Mouse (Mus musculus) limb, embryonic 12.5 days (tissue): ENCODE results near the gene Eef1a1. TPM values are rescaled to one million over a fixed set of nuclear protein-coding genes. Genes with fewer than 3 reads are reported as not detected.

Experiments used
- ATAC-seq: fragments of 200-750 bp; cut with Nextera tagmentation; 2 replicates; pipeline ENCODE4 v1.8.0; 2017; ENCODE audit warnings: low read depth, moderate TSS enrichment; ENCODE audit not compliant: insufficient number of reproducible peaks, insufficient read depth, low FRiP score, low TSS enrichment
- H3K27ac ChIP-seq: fragments of 300-500 bp; sonication (generic); 2 replicates; pipeline ENCODE4 v1.5.1; 2016; ENCODE audit warnings: mild to moderate bottlenecking, moderate library complexity
- H3K27me3 ChIP-seq: fragments of 300-500 bp; sonication (generic); 2 replicates; pipeline ENCODE4 v1.6.1; 2016; ENCODE audit warnings: mild to moderate bottlenecking, moderate library complexity
- H3K36me3 ChIP-seq: fragments of 300-500 bp; sonication (generic); 2 replicates; pipeline ENCODE4 v1.6.1; 2016; ENCODE audit warnings: mild to moderate bottlenecking, moderate library complexity
- H3K4me1 ChIP-seq: fragments of 300-500 bp; sonication (generic); replicated peaks from 2 replicates; pipeline ENCODE4 v1.6.1; 2016
- H3K4me2 ChIP-seq: fragments of 300-500 bp; sonication (generic); 2 replicates; pipeline ENCODE4 v1.6.1; 2016; ENCODE audit warnings: mild to moderate bottlenecking, moderate library complexity
- H3K4me3 ChIP-seq: fragments of 300-500 bp; sonication (generic); replicated peaks from 2 replicates; pipeline ENCODE4 v1.5.1; 2016; ENCODE audit warnings: mild to moderate bottlenecking
- H3K9ac ChIP-seq: fragments of 300-500 bp; sonication (generic); replicated peaks from 2 replicates; pipeline ENCODE4 v1.6.1; 2016; ENCODE audit warnings: mild to moderate bottlenecking, moderate library complexity
- H3K9me3 ChIP-seq: fragments of 300-500 bp; sonication (generic); 2 replicates; pipeline ENCODE4 v1.6.1; 2016; ENCODE audit warnings: mild to moderate bottlenecking, moderate library complexity
- WGBS: fragments of 180-500 bp; shearing (Covaris S2); methylation state at CpG from one replicate; pipeline ENCODE4 v1.1.7; 2016; 5-methylcytosine and 5-hydroxymethylcytosine counted together
- polyA plus RNA-seq: library from polyadenylated mRNA; unstranded; fragments of >200 nt; fragmentation: Nextera tagmentation; extraction: Ambion mirVana; gene quantifications from 2 replicates; pipeline ENCODE4 v1.2.1, GENCODE M21; 2016

The Eef1a1 gene
- polyA plus RNA-seq, 1 experiment from 2014 or later, result 4,104 TPM

DNA sequence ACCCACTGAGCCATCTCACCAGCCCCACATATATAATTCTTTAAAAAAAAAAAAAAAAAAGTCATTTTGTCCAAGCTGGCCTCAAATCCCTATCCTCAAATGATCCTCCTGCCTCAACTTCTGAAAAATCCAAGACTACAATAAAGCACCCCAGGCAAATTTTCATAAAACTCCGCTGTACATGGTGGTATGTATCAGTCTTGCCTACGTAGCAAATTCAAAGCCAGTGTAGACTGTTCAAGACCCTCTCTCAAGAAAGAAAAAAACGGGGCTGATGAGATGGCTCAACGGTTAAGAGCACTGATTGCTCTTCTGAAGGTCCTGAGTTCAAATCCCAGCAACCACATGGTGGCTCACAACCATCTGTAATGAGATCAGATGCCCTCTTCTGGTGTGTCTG is 13.1 kb downstream of the Eef1a1 start:
- H3K4me2 ChIP-seq, result no peak overlapping the region
- no peaks in the 10 kb centered on the region for H3K9me3 ChIP-seq
- no peak overlapping the region for H3K4me3 ChIP-seq
- WGBS, result 88% methylated on average over 4 of the region's 4 CpGs
- H3K4me1 ChIP-seq, result peaks cover 8% of the 10 kb centered on the region
- H3K27me3 ChIP-seq, result no peaks in the 10 kb centered on the region
- H3K27ac ChIP-seq, result no peak overlapping the region
- ATAC-seq, result no peak
- H3K36me3 ChIP-seq, result peaks cover 73% of the 10 kb centered on the region
- H3K9ac ChIP-seq, result no peak overlapping the region

DNA sequence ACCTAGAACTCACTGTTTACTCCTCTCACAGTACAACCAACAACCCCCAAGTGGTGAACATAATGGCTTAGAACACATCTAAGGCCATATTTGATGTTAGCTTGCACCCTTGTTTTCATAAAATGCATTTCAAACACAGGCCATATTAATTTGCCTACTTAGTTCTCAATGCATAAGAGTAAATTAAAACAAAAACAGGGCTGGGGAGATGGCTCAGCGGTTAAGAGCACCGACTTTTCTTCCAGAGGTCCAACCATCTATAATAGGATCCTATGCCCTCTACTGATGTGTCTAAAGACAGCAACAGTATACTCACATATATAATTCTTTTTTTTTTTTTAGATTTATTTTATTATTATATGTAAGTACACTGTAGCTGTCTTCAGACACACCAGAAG is 13.6 kb downstream of the Eef1a1 start:
- Histone ChIP-seq H3K4me2 (no peak overlapping the region), H3K9ac (no peak overlapping the region), H3K27ac (no peak overlapping the region), H3K36me3 (peaks cover 76% of the 10 kb centered on the region), H3K27me3 (no peaks in the 10 kb centered on the region), H3K4me3 (no peak overlapping the region), H3K9me3 (no peaks in the 10 kb centered on the region), H3K4me1 (peaks cover 8% of the 10 kb centered on the region)
- no peak for ATAC-seq
- whole genome bisulfite sequencing, result 92% methylated on average over 2 of the region's 2 CpGs

DNA sequence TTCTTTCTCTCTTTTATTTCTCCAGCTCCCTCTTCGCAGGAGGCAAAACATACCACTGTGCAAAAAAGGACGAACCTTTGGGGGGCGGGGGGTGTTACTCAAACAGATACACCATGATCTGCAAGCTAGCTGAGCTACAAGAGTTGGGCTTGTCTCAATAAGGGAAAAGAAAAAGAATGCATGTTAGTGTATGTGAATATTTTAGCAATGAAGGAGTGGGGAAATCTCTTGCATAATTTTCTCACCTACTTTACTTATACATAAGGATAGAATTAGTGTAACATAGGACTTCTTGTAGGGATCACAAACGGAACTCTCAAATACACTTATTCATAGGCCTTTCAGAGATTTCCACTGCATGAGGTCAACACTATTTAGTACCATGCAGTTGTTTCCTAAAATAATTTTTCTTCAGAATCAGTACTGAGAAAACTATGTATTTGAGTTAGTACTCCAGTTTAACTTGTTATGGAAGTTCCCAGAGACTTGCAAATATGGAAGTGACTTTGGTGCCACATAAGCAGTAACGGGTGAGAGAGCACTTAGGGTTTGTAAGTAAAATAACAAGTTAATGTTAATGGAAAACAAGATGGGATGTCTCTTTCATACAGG is 14.1 kb downstream of the Eef1a1 start:
- Histone ChIP-seq H3K27ac (no peak overlapping the region), H3K36me3 (peaks cover 72% of the 10 kb centered on the region), H3K4me1 (peaks cover 8% of the 10 kb centered on the region), H3K4me2 (no peak overlapping the region), H3K4me3 (no peak overlapping the region), H3K27me3 (no peaks in the 10 kb centered on the region), H3K9me3 (no peaks in the 10 kb centered on the region), H3K9ac (no peak overlapping the region)
- no peak for ATAC-seq
- 88% methylated on average over 5 of the region's 5 CpGs for whole genome bisulfite sequencing

DNA sequence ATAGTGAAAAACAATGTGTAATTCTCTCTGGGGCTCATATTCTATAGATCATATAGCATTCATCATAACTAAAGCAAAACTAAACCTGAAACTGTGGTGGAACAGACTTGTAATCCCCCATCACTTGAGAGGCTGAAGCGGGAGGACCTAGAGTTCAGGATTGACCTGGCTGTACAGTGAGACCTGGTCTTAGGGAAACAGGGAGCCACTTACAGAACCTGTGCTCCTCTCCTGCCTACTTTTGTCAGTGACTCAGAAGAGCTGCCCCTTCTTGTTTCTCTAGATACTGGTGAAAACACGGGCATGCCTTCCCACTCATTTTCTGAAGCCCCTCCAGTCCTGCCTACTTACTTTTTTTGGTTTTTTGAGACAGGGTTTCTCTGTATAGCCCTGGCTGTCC is 14.7 kb downstream of the Eef1a1 start:
- Histone ChIP-seq H3K4me2 (no peak overlapping the region), H3K9me3 (no peaks in the 10 kb centered on the region), H3K4me3 (no peak overlapping the region), H3K36me3 (peaks cover 73% of the 10 kb centered on the region), H3K9ac (no peak overlapping the region), H3K27me3 (no peaks in the 10 kb centered on the region), H3K27ac (no peak overlapping the region), H3K4me1 (peaks cover 4% of the 10 kb centered on the region)
- ATAC-seq, result no peak
- 84% methylated on average over 2 of the region's 2 CpGs for WGBS

DNA sequence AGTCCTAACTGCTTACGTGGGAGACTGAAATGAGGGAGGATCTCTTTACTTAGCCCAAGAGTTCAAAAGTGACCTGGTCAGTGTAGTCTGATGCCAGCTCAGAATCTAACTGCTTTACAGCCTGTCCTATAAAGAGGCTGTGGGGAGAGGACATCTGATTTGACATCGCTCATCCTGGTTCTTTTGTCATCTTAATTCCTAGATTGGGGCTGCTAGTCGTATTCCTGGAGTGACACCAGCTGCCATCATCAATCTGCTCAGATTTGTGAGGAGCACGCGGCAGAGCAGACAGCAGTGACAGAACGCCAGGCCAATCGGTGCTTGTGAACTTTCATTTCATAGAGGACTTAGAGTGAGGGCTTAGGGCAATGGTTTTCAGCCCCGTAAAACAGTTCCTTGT is 15.4 kb downstream of the Eef1a1 start:
- peak overlapping the region; percentile 17; the same call in 1 of the 2 replicates for H3K27ac ChIP-seq
- WGBS, result 81% methylated on average over 8 of the region's 8 CpGs

DNA sequence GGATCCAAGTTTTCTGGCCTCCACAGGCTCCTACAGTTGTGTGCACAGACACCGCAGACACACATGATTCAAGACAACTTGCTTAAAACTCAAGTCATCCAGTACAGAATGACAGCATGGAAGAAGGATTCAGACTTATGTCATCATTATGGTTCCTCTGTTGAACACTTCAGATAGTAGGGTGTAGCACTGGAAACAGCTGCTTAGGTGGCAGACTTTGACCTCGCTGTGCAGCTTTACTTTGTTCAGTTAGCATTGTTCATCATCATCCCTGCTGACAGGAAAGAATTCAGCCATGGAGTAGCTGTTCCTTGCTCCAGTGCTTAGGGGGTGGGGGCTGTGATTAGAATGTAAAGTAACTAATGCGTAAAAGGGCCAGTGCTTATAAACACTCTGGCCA is 23.2 kb downstream of the Eef1a1 start:
- Histone ChIP-seq H3K4me2 (no peak overlapping the region), H3K36me3 (peaks cover 84% of the 10 kb centered on the region), H3K27ac (no peak overlapping the region), H3K9ac (no peak overlapping the region), H3K4me1 (no peaks in the 10 kb centered on the region), H3K9me3 (no peaks in the 10 kb centered on the region), H3K27me3 (no peaks in the 10 kb centered on the region), H3K4me3 (no peak overlapping the region)
- no peak for ATAC-seq
- WGBS, result 91% methylated on average over 3 of the region's 3 CpGs

More for the DNA sequence above, 15.4 kb downstream of the Eef1a1 start:
- H3K9ac ChIP-seq, result no peak overlapping the region
- ATAC-seq, result no peak
- no peak overlapping the region for H3K4me3 ChIP-seq
- H3K27me3 ChIP-seq, result no peaks in the 10 kb centered on the region
- no peak overlapping the region for H3K4me2 ChIP-seq
- peaks cover 73% of the 10 kb centered on the region for H3K36me3 ChIP-seq
- no peaks in the 10 kb centered on the region for H3K9me3 ChIP-seq
- H3K4me1 ChIP-seq, result no peaks in the 10 kb centered on the region

DNA sequence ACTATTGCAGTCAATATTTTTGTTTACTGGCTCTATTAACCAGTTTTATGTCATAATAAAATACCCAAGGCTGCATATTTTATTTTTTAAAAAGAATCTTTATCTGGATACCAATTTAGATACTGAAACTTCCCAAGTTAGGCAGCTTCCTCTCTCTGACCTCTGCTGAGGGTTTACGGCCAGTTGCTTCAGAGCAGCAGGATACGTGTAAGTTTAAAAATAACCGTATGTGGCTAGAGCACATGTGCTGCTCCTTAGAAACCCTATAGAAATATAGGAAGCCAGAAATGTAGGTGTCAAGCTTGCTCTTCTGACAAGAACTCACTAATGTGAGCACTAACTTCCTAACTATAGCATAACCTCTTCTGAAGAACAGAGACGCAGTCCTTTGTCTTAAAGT is 25.6 kb downstream of the Eef1a1 start:
- peaks cover 88% of the 10 kb centered on the region for H3K36me3 ChIP-seq
- no peaks in the 10 kb centered on the region for H3K27me3 ChIP-seq
- no peak for ATAC-seq
- H3K4me3 ChIP-seq, result no peak overlapping the region
- WGBS, result 84% methylated on average over 4 of the region's 4 CpGs
- H3K9ac ChIP-seq, result no peak overlapping the region
- H3K27ac ChIP-seq, result no peak overlapping the region
- H3K4me1 ChIP-seq, result no peaks in the 10 kb centered on the region
- no peak overlapping the region for H3K4me2 ChIP-seq
- no peaks in the 10 kb centered on the region for H3K9me3 ChIP-seq

DNA sequence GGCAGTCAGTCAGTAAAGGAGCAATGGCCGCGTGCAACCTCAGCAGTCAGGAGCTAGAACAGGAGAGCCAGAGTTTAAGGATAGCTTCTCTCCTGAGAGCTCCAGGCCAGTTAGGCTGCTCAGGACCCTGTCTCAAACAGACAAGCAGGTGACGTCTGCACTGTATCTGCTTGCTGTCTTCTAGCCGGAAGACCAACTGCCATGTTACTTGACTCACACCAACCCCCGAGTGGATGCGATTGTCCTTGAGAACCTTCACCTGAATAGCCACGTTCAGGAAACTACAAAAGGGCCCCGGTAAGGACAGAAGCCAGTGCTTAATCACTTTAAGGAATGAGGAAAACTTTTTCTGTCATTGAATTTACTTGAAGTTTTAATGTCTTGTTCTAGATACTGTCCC is 31.9 kb downstream of the Eef1a1 start:
- no peaks in the 10 kb centered on the region for H3K4me1 ChIP-seq
- H3K4me3 ChIP-seq, result no peak overlapping the region
- H3K9ac ChIP-seq, result no peak overlapping the region
- no peak overlapping the region for H3K27ac ChIP-seq
- WGBS, result 89% methylated on average over 8 of the region's 8 CpGs
- no peaks in the 10 kb centered on the region for H3K9me3 ChIP-seq
- peaks cover 74% of the 10 kb centered on the region for H3K36me3 ChIP-seq
- no peaks in the 10 kb centered on the region for H3K27me3 ChIP-seq
- ATAC-seq, result no peak
- no peak overlapping the region for H3K4me2 ChIP-seq

DNA sequence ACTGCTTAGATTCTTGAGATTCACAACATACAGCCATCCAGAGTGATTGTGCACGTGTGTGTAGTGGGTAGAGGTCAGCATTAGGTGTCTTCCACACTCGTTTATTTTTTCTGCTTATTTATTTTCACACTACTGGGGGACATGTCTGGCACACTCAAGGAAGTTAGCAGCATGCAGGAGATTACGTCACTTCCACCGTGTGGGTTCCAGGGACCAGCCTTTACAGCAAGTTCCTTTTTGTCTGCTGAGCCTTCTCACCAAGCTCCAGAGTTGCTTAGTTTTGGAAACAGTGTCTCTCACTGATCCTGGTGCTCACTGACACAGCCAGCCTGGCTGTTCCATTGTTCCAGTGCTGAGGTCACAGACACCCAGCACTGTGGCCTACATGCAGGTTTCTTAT is 37.6 kb downstream of the Eef1a1 start:
- Histone ChIP-seq H3K27me3 (no peaks in the 10 kb centered on the region), H3K36me3 (peaks cover 38% of the 10 kb centered on the region), H3K27ac (no peak overlapping the region), H3K9ac (no peak overlapping the region), H3K4me3 (no peak overlapping the region), H3K4me2 (no peak overlapping the region), H3K4me1 (peaks cover 8% of the 10 kb centered on the region), H3K9me3 (no peaks in the 10 kb centered on the region)
- 88% methylated on average over 4 of the region's 4 CpGs for WGBS
- no peak for ATAC-seq

DNA sequence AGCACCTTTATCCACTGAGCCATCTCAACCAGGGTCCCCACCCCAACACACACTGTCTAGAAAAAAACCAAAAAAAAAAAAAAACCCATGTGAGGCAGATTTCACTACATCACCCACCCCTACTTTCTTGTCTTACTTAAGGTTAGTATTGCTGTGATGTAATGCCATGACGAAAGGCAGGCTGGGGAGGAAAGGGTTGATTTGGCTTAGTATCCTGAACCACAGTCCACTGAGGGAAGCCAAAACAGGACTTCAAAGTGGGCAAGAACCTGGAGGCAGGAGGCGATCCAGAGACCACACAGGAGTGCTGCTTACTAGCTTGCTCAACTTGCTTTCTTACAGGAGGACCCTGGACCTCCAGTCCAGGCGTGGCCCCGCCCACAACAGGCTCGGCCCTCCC is 38.5 kb downstream of the Eef1a1 start:
- Histone ChIP-seq H3K9me3 (no peaks in the 10 kb centered on the region), H3K4me1 (peaks cover 8% of the 10 kb centered on the region), H3K27ac (no peak overlapping the region), H3K27me3 (peaks cover 9% of the 10 kb centered on the region), H3K36me3 (peaks cover 35% of the 10 kb centered on the region), H3K9ac (no peak overlapping the region), H3K4me3 (no peak overlapping the region), H3K4me2 (no peak overlapping the region)
- 77% methylated on average over 5 of the region's 5 CpGs for WGBS
- no peak for ATAC-seq

DNA sequence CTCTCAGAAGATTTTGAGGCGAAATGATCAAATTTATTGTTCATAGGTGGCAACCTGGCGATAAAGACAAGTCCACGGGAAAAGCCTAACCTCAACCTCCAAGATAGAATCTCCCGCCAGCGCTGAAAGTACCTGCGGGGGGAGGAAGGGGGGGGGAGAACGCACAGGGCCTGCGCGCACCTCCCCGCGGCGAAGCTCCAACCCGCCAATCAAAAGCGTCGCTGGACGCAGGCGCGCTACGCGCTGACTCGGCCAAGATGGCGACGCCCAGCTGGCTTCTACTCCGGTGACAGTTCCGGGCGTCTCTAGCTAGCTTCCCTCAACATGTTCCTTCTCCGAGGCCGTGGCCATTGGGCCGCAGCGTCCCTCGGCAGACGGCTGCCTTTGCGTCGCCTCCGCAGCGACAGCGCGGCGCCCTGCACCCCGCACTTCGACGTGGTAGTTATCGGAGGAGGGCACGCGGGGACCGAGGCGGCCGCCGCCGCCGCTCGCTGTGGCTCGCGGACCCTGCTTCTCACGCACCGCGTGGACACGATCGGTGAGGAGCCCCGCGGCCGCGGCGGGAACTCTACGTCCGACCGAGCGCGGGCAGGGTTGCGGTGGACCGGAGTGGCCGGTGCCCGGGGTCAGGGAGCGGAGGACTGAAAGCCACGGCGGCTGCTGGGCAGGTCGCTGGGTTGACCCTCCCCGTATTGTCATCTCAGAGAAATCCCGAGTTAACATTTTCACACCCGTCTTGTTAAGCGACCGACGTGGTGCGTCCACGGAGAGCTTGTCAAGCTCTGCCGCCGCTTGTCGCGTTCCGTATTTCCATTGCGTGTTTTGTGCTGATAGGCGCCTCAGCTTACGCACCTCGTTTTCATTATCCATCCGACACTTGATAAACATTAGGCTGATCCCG is 40.7 kb downstream of the Eef1a1 start, which contains the start of the genes Mto1 and Gm17324:
TSS of gene Mto1 (plus strand) at position 236 of the 901 bp plus-strand sequence.
TSS of gene Gm17324 (minus strand) at position 814 of the 901 bp plus-strand sequence.
- ATAC-seq, result peak; percentile 84

More for the DNA sequence above, 40.7 kb downstream of the Eef1a1 start, which contains the start of the genes Mto1 and Gm17324:
- Histone ChIP-seq H3K9ac (peak within 1 kb of the TSS; percentile 90), H3K9me3 (no peaks in the 10 kb centered on the region), H3K36me3 (peaks cover 21% of the 10 kb centered on the region), H3K27me3 (peaks cover 30% of the 10 kb centered on the region), H3K4me2 (peak within 1 kb of the TSS; percentile 72), H3K4me1 (peaks cover 8% of the 10 kb centered on the region), H3K27ac (peak within 1 kb of the TSS; percentile 88), H3K4me3 (peak within 1 kb of the TSS; percentile 98)
- WGBS, result under 1% methylated on average over 96 of the region's 96 CpGs
